Mouse (Mus musculus) limb, embryonic 10.5 days (tissue): ENCODE measurements around the gene Chmp2a. TPM values are rescaled to one million over a fixed set of nuclear protein-coding genes. Genes with fewer than 3 reads are reported as not detected.

ENCODE experiments used
- DNase-seq: peaks from one replicate; pipeline ENCODE4 v3.0.0-alpha.2; 2017; ENCODE audit warnings: low spot score
- H3K27ac ChIP-seq: fragments of 300-500 bp; sonication (generic); 2 replicates; pipeline ENCODE4 v1.5.1; 2016; ENCODE audit warnings: mild to moderate bottlenecking
- H3K27me3 ChIP-seq: fragments of 300-500 bp; sonication (generic); 2 replicates; pipeline ENCODE4 v1.6.1; 2016; ENCODE audit warnings: low read depth, mild to moderate bottlenecking; ENCODE audit not compliant: poor library complexity, severe bottlenecking
- H3K36me3 ChIP-seq: fragments of 300-500 bp; sonication (generic); 2 replicates; pipeline ENCODE4 v1.6.1; 2016; ENCODE audit warnings: mild to moderate bottlenecking, moderate library complexity
- H3K4me1 ChIP-seq: fragments of 300-500 bp; sonication (generic); 2 replicates; pipeline ENCODE4 v1.6.1; 2016
- H3K4me3 ChIP-seq: fragments of 300-500 bp; sonication (generic); 2 replicates; pipeline ENCODE4 v1.5.1; 2016; ENCODE audit warnings: mild to moderate bottlenecking, moderate library complexity
- H3K9me3 ChIP-seq: fragments of 300-500 bp; sonication (generic); replicated peaks from 2 replicates; pipeline ENCODE4 v1.6.1; 2016; ENCODE audit warnings: mild to moderate bottlenecking
- WGBS: fragments of 180-500 bp; shearing (Covaris S2); methylation state at CpG from one replicate; pipeline ENCODE4 v1.1.7; 2016; 5-methylcytosine and 5-hydroxymethylcytosine counted together
- polyA plus RNA-seq: library from polyadenylated mRNA; unstranded; fragments of >200 nt; fragmentation: Nextera tagmentation; extraction: Ambion mirVana; gene quantifications from 2 replicates; pipeline ENCODE4 v1.2.1, GENCODE M21; 2016

The Chmp2a gene
- polyA plus RNA-seq, 1 experiment from 2014 or later: 84.2 TPM

GRCm38 (mm10) chr7:13006531-13006930, 28.1 kb downstream of the Chmp2a start:
- DNase-seq: no peak
- WGBS: 83% methylated on average over 10 of the region's 10 CpGs
- H3K36me3 ChIP-seq: peaks cover 40% of the 10 kb centered on the region
- H3K4me3 ChIP-seq: peak overlapping the region; percentile 37; the same call in 1 of the 2 replicates
- no peaks in the 10 kb centered on the region for H3K9me3 ChIP-seq
- H3K27me3 ChIP-seq: peaks cover 27% of the 10 kb centered on the region
- H3K27ac ChIP-seq: no peak overlapping the region
- peaks cover 31% of the 10 kb centered on the region for H3K4me1 ChIP-seq

- DNase-seq: no peak
- Histone ChIP-seq H3K27me3 (peaks cover 27% of the 10 kb centered on the region), H3K27ac (no peak overlapping the region), H3K36me3 (peaks cover 40% of the 10 kb centered on the region), H3K4me3 (no peak overlapping the region), H3K4me1 (peaks cover 31% of the 10 kb centered on the region), H3K9me3 (no peaks in the 10 kb centered on the region)
- 91% methylated on average over 17 of the region's 17 CpGs for WGBS
These were observed 28.6 kb downstream of the Chmp2a start for GRCm38 (mm10) chr7:13006011-13006410.

GRCm38 (mm10) chr7:13003380-13003779, 31.2 kb downstream of the Chmp2a start:
- 80% methylated on average over 5 of the region's 5 CpGs for WGBS
- no peaks in the 10 kb centered on the region for H3K9me3 ChIP-seq
- H3K36me3 ChIP-seq: peaks cover 40% of the 10 kb centered on the region
- no peak overlapping the region for H3K4me3 ChIP-seq
- no peak overlapping the region for H3K27ac ChIP-seq
- H3K27me3 ChIP-seq: peaks cover 24% of the 10 kb centered on the region
- no peak for DNase-seq
- peaks cover 19% of the 10 kb centered on the region for H3K4me1 ChIP-seq

- Histone ChIP-seq H3K27ac (no peak overlapping the region), H3K4me3 (no peak overlapping the region), H3K9me3 (no peaks in the 10 kb centered on the region), H3K4me1 (0 out of 2 replicates have a peak, but pooled peaks cover 2% of the 10 kb centered on the region), H3K36me3 (peaks cover 23% of the 10 kb centered on the region), H3K27me3 (peaks cover 6% of the 10 kb centered on the region; the same call in 1 of the 2 replicates)
- WGBS: 78% methylated on average over 1 of the region's 1 CpGs
- DNase-seq: no peak
These were observed 33.0 kb downstream of the Chmp2a start for GRCm38 (mm10) chr7:13001584-13001983.

- no peak within 1 kb of the TSS for H3K4me3 ChIP-seq
- no peaks in the 10 kb centered on the region for H3K4me1 ChIP-seq
- no peaks in the 10 kb centered on the region for H3K27me3 ChIP-seq
- no peaks in the 10 kb centered on the region for H3K36me3 ChIP-seq
- WGBS: 81% methylated on average over 3 of the region's 3 CpGs
- H3K9me3 ChIP-seq: no peaks in the 10 kb centered on the region
- no peak within 1 kb of the TSS for H3K27ac ChIP-seq
- no peak for DNase-seq
These were observed 35.8 kb downstream of the Chmp2a start, which contains the start of gene Trim28 for GRCm38 (mm10) chr7:12998851-12999250. Gene Trim28 (plus strand): TSS chr7:12999114.

- 79% methylated on average over 5 of the region's 5 CpGs for WGBS
- H3K27ac ChIP-seq: no peak within 1 kb of the TSS
- H3K9me3 ChIP-seq: no peaks in the 10 kb centered on the region
- DNase-seq: no peak
- no peak within 1 kb of the TSS for H3K4me3 ChIP-seq
- no peaks in the 10 kb centered on the region for H3K4me1 ChIP-seq
- no peaks in the 10 kb centered on the region for H3K36me3 ChIP-seq
- H3K27me3 ChIP-seq: no peaks in the 10 kb centered on the region
These were observed 36.6 kb downstream of the Chmp2a start, which contains the start of gene Slc27a5 for GRCm38 (mm10) chr7:12998053-12998452. Gene Slc27a5 (minus strand): TSS chr7:12998192.

GRCm38 (mm10) chr7:12997230-12997629, 37.4 kb downstream of the Chmp2a start:
- 76% methylated on average over 5 of the region's 5 CpGs for WGBS
- Histone ChIP-seq H3K9me3 (no peaks in the 10 kb centered on the region), H3K4me1 (no peaks in the 10 kb centered on the region), H3K27me3 (no peaks in the 10 kb centered on the region), H3K4me3 (no peak overlapping the region), H3K36me3 (no peaks in the 10 kb centered on the region), H3K27ac (no peak overlapping the region)
- no peak for DNase-seq

- Histone ChIP-seq H3K9me3 (no peaks in the 10 kb centered on the region), H3K36me3 (no peaks in the 10 kb centered on the region), H3K4me1 (no peaks in the 10 kb centered on the region), H3K27ac (no peak overlapping the region), H3K27me3 (no peaks in the 10 kb centered on the region), H3K4me3 (no peak overlapping the region)
- DNase-seq: no peak
These were observed 38.7 kb downstream of the Chmp2a start for GRCm38 (mm10) chr7:12995862-12996261.

- DNase-seq: no peak
- no peaks in the 10 kb centered on the region for H3K36me3 ChIP-seq
- H3K4me1 ChIP-seq: no peaks in the 10 kb centered on the region
- no peaks in the 10 kb centered on the region for H3K27me3 ChIP-seq
- H3K4me3 ChIP-seq: no peak overlapping the region
- WGBS: 89% methylated on average over 10 of the region's 10 CpGs
- H3K27ac ChIP-seq: no peak overlapping the region
- H3K9me3 ChIP-seq: no peaks in the 10 kb centered on the region
These were observed 41.5 kb downstream of the Chmp2a start for GRCm38 (mm10) chr7:12993148-12993547.

- 5% methylated on average over 3 of the region's 3 CpGs for WGBS
- H3K27me3 ChIP-seq: no peaks in the 10 kb centered on the region
- no peak for DNase-seq
- no peak overlapping the region for H3K27ac ChIP-seq
- no peaks in the 10 kb centered on the region for H3K4me1 ChIP-seq
- no peaks in the 10 kb centered on the region for H3K9me3 ChIP-seq
- H3K4me3 ChIP-seq: no peak overlapping the region
- H3K36me3 ChIP-seq: no peaks in the 10 kb centered on the region
These were observed 42.4 kb downstream of the Chmp2a start for GRCm38 (mm10) chr7:12992222-12992621.

- no peak for DNase-seq
- H3K36me3 ChIP-seq: peaks cover 2% of the 10 kb centered on the region
- 90% methylated on average over 8 of the region's 8 CpGs for WGBS
- H3K4me1 ChIP-seq: no peaks in the 10 kb centered on the region
- H3K4me3 ChIP-seq: no peak overlapping the region
- H3K27ac ChIP-seq: no peak overlapping the region
- no peaks in the 10 kb centered on the region for H3K27me3 ChIP-seq
- no peaks in the 10 kb centered on the region for H3K9me3 ChIP-seq
These were observed 47.0 kb downstream of the Chmp2a start for GRCm38 (mm10) chr7:12987409-12988189.

GRCm38 (mm10) chr7:12986906-12987305, 47.7 kb downstream of the Chmp2a start:
- H3K27me3 ChIP-seq: no peaks in the 10 kb centered on the region
- no peaks in the 10 kb centered on the region for H3K9me3 ChIP-seq

GRCm38 (mm10) chr7:12985724-12986123, 48.9 kb downstream of the Chmp2a start:
- Histone ChIP-seq H3K4me1 (no peaks in the 10 kb centered on the region), H3K27me3 (no peaks in the 10 kb centered on the region), H3K27ac (no peak overlapping the region), H3K4me3 (no peak overlapping the region), H3K9me3 (no peaks in the 10 kb centered on the region), H3K36me3 (peaks cover 13% of the 10 kb centered on the region)
- DNase-seq: no peak
- 89% methylated on average over 1 of the region's 1 CpGs for WGBS

More at GRCm38 (mm10) chr7:12986906-12987305, 47.7 kb downstream of the Chmp2a start:
- H3K36me3 ChIP-seq: peaks cover 9% of the 10 kb centered on the region
- no peak overlapping the region for H3K27ac ChIP-seq
- WGBS: 87% methylated on average over 8 of the region's 8 CpGs
- H3K4me3 ChIP-seq: no peak overlapping the region
- no peaks in the 10 kb centered on the region for H3K4me1 ChIP-seq
- DNase-seq: no peak
